ENCODE assay signal across 9 mouse cellular contexts in genomic region chr7:120977063-120977462, GRCm38 (mm10). TPM values are rescaled to one million over a fixed set of nuclear protein-coding genes. Genes with fewer than 3 reads are reported as not detected.
A peak's percentile ranks its signal among the peaks of the same experiment; 100 is the strongest.
DNase-seq lines count a peak whose midpoint lies in the region; ATAC-seq lines count a peak whose summit lies in the region.
"Had no signal": no experiment of that assay in that cellular context is flagged by ENCODE, and none has a peak within 500 bp of the region (broad histone marks: within the 10 kb centered on the region; RNA-seq: fewer than 3 reads in every experiment).

No protein-coding gene starts in this region.

- peak overlapping the region; percentile 93 for H3K4me2 ChIP-seq in liver, embryonic 12.5 days
- no peak overlapping the region for H3K4me2 ChIP-seq in kidney, embryonic 15.5 days

- no peaks in the 10 kb centered on the region for H3K27me3 ChIP-seq in liver, embryonic 12.5 days (replicated peaks)
- no peaks in the 10 kb centered on the region for H3K27me3 ChIP-seq in kidney, embryonic 15.5 days

- ATAC-seq in liver, embryonic 12.5 days: no peak
- no peak for ATAC-seq in kidney, embryonic 15.5 days (replicated peaks; ENCODE audit: low FRiP score)

- no peaks in the 10 kb centered on the region for H3K9me3 ChIP-seq in liver, embryonic 12.5 days (replicated peaks)
- H3K9me3 ChIP-seq in kidney, embryonic 15.5 days (replicated peaks): no peaks in the 10 kb centered on the region

- H3K9ac ChIP-seq in liver, embryonic 12.5 days: peak overlapping the region; percentile 98
- no peak overlapping the region for H3K9ac ChIP-seq in kidney, embryonic 15.5 days

- 75% methylated on average over 7 of the region's 7 CpGs for WGBS in liver, embryonic 12.5 days (ENCODE audit: insufficient replicate concordance)
- 47% methylated on average over 7 of the region's 7 CpGs for WGBS in kidney, embryonic 15.5 days

- H3K4me1 ChIP-seq in liver, embryonic 12.5 days: peaks cover 73% of the 10 kb centered on the region
- H3K4me1 ChIP-seq in kidney, embryonic 15.5 days: peaks cover 49% of the 10 kb centered on the region

- H3K4me3 ChIP-seq in liver, embryonic 12.5 days: 0 out of 2 replicates have a peak overlapping the region, but pooled peaks have one; percentile 1
- H3K4me3 ChIP-seq in kidney, embryonic 15.5 days (replicated peaks): no peak overlapping the region

- H3K27ac ChIP-seq in liver, embryonic 12.5 days: peak overlapping the region; percentile 98
- peak overlapping the region; percentile 25 for H3K27ac ChIP-seq in kidney, embryonic 15.5 days

- no peak for DNase-seq in liver
- peak; percentile 74 for DNase-seq in heart, adult 8-10 months (ENCODE audit: low spot score)
- DNase-seq in skeletal muscle tissue, adult 2 months (ENCODE audit: low read depth, low spot score): peak; percentile 38
- DNase-seq in layer of hippocampus, adult 9-10 months (ENCODE audit: low spot score): no peak
- no peak for DNase-seq in cerebellum, postnatal 36 days

- H3K36me3 ChIP-seq in liver, embryonic 12.5 days: peaks cover 12% of the 10 kb centered on the region; the same call in 1 of the 2 replicates
- H3K36me3 ChIP-seq in kidney, embryonic 15.5 days: no peaks in the 10 kb centered on the region

RNA-seq across cellular contexts. Expression of gene Cdr2, which starts 5.0 kb away (rescaled TPM):
- polyA plus RNA-seq in liver, embryonic 12.5 days (2016; fragmentation: Nextera tagmentation; extraction: Ambion mirVana): 39.3 and 40.8 TPM in 2 replicates
- 10 to 100 TPM in 1 of 4 experiments, 1 to 10 TPM in 3; 4.8 to 14.4 (median 7.2) TPM for total RNA-seq in heart, adult 8-10 months (2022)
- polyA plus RNA-seq in kidney, embryonic 15.5 days (2015; fragmentation: Nextera tagmentation; extraction: Ambion mirVana): 11.3 and 11.6 TPM in 2 replicates

RNA-seq across cellular contexts. Expression of gene Mfsd13b, which starts 5.2 kb away (rescaled TPM):
- 0.18 TPM in 1 of 2 replicates, not detected in the other for polyA plus RNA-seq in liver, embryonic 12.5 days (2016; fragmentation: Nextera tagmentation; extraction: Ambion mirVana)
- not detected for total RNA-seq in heart, adult 8-10 months (2022)
- polyA plus RNA-seq in kidney, embryonic 15.5 days (2015; fragmentation: Nextera tagmentation; extraction: Ambion mirVana): not detected in 2 replicates
- total RNA-seq: hematopoietic stem cell, adult 5-6 weeks; neutrophil, adult 5-6 weeks had no signal

RNA-seq across cellular contexts. Expression of gene Mettl9, which starts 57.2 kb away (rescaled TPM):
- 71.8 and 73.5 TPM in 2 replicates for polyA plus RNA-seq in liver, embryonic 12.5 days (2016; fragmentation: Nextera tagmentation; extraction: Ambion mirVana)
- 100 to 1,000 TPM in 1 of 4 experiments, 10 to 100 TPM in 3; 83.1 to 103 (median 96.0) TPM for total RNA-seq in heart, adult 8-10 months (2022)
- 163 and 173 TPM in 2 replicates for polyA plus RNA-seq in kidney, embryonic 15.5 days (2015; fragmentation: Nextera tagmentation; extraction: Ambion mirVana)

RNA-seq across cellular contexts. Expression of gene Polr3e, which starts 59.5 kb away (rescaled TPM):
- polyA plus RNA-seq in liver, embryonic 12.5 days (2016; fragmentation: Nextera tagmentation; extraction: Ambion mirVana): 27.4 and 27.9 TPM in 2 replicates
- 1 to 10 TPM; 7.9 to 9.5 (median 8.6) TPM for total RNA-seq in heart, adult 8-10 months (2022)
- polyA plus RNA-seq in kidney, embryonic 15.5 days (2015; fragmentation: Nextera tagmentation; extraction: Ambion mirVana): 42.7 and 44.0 TPM in 2 replicates

Comparison
In these comparisons a context has a peak if more than half of its experiments do, and no peak if none do; other contexts are left out.
1. DNase-seq: peak in heart, adult 8-10 months (single experiment) and skeletal muscle tissue, adult 2 months (single experiment); none in liver (single experiment), layer of hippocampus, adult 9-10 months (single experiment) and cerebellum, postnatal 36 days (0 of 2).